Mouse (Mus musculus) lung, postnatal 0 days (tissue): ENCODE data around the gene Kalrn.

Experiments
- CTCF ChIP-seq: IDR thresholded peaks from 2 replicates; pipeline ENCODE4 v1.5.1; 2016; ENCODE audit warnings: antibody characterized with exemption, mild to moderate bottlenecking
- EP300 ChIP-seq: IDR thresholded peaks from 2 replicates; pipeline ENCODE4 v1.6.1; 2016; ENCODE audit warnings: antibody characterized with exemption, mild to moderate bottlenecking, control low read depth

DNA sequence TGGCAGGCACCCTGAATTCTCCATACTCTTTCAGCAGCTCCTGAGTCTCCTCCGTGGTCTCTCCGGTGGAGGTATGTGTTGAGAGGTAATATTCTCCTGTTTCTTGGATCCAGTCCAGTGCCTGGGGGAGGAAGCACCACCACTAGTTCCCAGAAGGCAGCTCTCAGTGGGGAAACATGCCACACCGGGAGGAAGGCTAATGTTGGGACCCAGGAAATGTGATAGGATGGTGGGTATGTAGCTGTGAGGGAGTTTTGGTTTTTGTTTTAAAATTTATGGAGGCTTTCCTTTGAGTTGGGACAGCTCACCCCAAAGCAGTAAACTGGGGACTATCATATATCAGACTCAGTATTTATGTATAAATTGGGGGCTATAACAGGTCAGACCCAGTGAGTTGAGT lies 361.2 kb downstream of the Kalrn start:
- no peak for TF ChIP-seq CTCF
- no peak for TF ChIP-seq EP300
